Mouse (Mus musculus) embryonic facial prominence, embryonic 11.5 days (tissue): ENCODE measurements around the gene Atp5g1. TPM values are rescaled to one million over a fixed set of nuclear protein-coding genes. Genes with fewer than 3 reads are reported as not detected.

Experiments
- ATAC-seq: fragments of 200-750 bp; cut with Nextera tagmentation; replicated peaks from 2 replicates; pipeline ENCODE4 v1.8.0; 2017; ENCODE audit warnings: low read depth; ENCODE audit not compliant: insufficient number of reproducible peaks, low FRiP score, low TSS enrichment
- DNase-seq: peaks from one replicate; pipeline ENCODE4 v3.0.0-alpha.2; 2015; ENCODE audit warnings: low spot score
- H3K27ac ChIP-seq: fragments of 300-500 bp; sonication (generic); replicated peaks from 2 replicates; pipeline ENCODE4 v1.5.1; 2014; ENCODE audit warnings: mild to moderate bottlenecking, low read depth, low read length, control low read depth
- H3K27me3 ChIP-seq: fragments of 300-500 bp; sonication (generic); 2 replicates; pipeline ENCODE4 v1.6.1; 2014; ENCODE audit warnings: mild to moderate bottlenecking, low read length, moderate library complexity, mixed read lengths; ENCODE audit not compliant: control insufficient read depth, insufficient read depth
- H3K36me3 ChIP-seq: fragments of 300-500 bp; sonication (generic); replicated peaks from 2 replicates; pipeline ENCODE4 v1.6.1; 2014; ENCODE audit warnings: low read depth, mild to moderate bottlenecking, low read length, moderate library complexity, mixed read lengths; ENCODE audit not compliant: control insufficient read depth, insufficient read depth
- H3K4me1 ChIP-seq: fragments of 300-500 bp; sonication (generic); 2 replicates; pipeline ENCODE4 v1.6.1; 2014; ENCODE audit warnings: low read length, mixed read lengths; ENCODE audit not compliant: control insufficient read depth, insufficient read depth
- H3K4me2 ChIP-seq: fragments of 300-500 bp; sonication (generic); 2 replicates; pipeline ENCODE4 v1.6.1; 2014; ENCODE audit warnings: low read depth, mild to moderate bottlenecking, control low read depth, low read length, moderate library complexity
- H3K4me3 ChIP-seq: fragments of 300-500 bp; sonication (generic); 2 replicates; pipeline ENCODE4 v1.5.1; 2014; ENCODE audit warnings: low read depth, low read length, control low read depth
- H3K9ac ChIP-seq: fragments of 300-500 bp; sonication (generic); replicated peaks from 2 replicates; pipeline ENCODE4 v1.6.1; 2014; ENCODE audit warnings: mild to moderate bottlenecking, control low read depth, low read length
- H3K9me3 ChIP-seq: fragments of 300-500 bp; sonication (generic); replicated peaks from 2 replicates; pipeline ENCODE4 v1.6.1; 2016; ENCODE audit warnings: mild to moderate bottlenecking, low read length, inconsistent platforms, mixed read lengths; ENCODE audit not compliant: control insufficient read depth
- WGBS: fragments of 180-500 bp; shearing (Covaris S2); extraction: QIAGEN DNeasy Blood & Tissue Kit; methylation state at CpG from one replicate; pipeline ENCODE4 v1.1.7; 2014; 5-methylcytosine and 5-hydroxymethylcytosine counted together
- polyA plus RNA-seq: library from polyadenylated mRNA; unstranded; fragments of >200 nt; fragmentation: Nextera tagmentation; extraction: Ambion mirVana; gene quantifications from 2 replicates; pipeline ENCODE4 v1.2.1, GENCODE M21; 2014

Atp5g1 gene
- polyA plus RNA-seq, 1 experiment from 2014 or later, result 478 TPM

DNA sequence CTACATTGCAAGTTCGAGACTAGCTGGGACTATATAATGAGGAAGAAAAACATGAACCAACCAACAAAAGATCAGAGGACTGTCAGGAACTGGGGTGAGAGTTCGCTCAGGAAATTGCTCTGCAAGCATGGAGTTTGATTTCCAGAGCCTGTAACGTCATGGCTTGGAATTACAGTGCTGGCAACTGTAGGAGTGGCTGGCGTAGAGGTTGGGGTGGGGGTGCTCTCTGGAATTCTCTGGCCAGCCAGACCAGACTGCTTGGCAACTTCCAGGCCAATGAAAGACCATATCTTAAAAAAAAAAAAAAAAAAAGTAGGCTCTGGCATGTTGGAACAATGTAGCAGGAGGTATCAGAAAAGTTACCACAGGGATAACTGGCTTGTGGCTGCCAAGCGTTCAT lies 5.3 kb upstream of the Atp5g1 start:
- H3K27me3 ChIP-seq, result no peaks in the 10 kb centered on the region
- no peaks in the 10 kb centered on the region for H3K4me1 ChIP-seq
- no peaks in the 10 kb centered on the region for H3K36me3 ChIP-seq
- no peak overlapping the region for H3K4me2 ChIP-seq
- no peak for DNase-seq
- H3K9ac ChIP-seq, result no peak overlapping the region
- 73% methylated on average over 5 of the region's 5 CpGs for WGBS
- no peaks in the 10 kb centered on the region for H3K9me3 ChIP-seq
- H3K4me3 ChIP-seq, result no peak overlapping the region
- ATAC-seq, result no peak
- no peak overlapping the region for H3K27ac ChIP-seq

DNA sequence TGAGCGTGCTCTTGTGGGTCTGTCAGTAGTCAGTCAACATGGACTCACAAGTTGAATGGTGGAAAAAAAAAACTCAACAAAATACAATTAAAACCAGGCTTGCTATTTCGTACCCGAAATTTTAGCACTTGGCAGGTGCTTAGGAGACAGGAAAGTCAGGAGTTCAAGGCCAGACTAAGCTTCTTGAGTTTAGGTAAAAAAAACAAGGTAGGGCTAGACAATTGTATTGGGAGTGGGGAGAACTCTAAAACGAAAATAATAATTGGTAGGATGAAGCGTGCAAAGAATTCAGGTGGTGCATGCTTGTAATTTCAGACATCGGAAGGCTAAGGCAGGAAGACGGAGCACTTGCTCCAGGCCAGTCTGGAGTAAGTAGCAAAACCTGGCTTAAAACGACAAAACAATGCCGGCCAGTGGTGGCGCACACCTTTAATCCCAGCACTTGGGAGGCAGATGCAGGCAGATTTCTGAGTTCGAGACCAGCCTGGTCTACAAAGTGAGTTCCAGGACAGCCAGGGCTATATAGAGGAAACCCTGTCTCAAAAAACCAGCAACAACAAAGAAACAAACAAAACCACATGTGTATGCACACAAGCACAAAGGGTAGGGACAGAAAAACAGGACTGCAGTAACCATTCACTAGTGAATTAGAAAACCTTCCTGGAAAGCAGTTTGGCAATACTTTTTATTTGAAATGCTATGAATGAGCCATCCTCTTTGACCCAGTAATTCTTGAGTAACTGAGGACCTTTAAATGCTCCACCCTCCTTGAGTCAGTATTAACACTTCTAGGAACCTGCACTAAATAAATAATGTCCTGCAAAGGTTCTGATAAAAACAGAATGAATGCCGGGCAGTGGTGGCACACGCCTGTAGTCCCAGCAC lies 993 bp upstream of the Atp5g1 start:
- Histone ChIP-seq H3K36me3 (no peaks in the 10 kb centered on the region), H3K9ac (0 out of 2 replicates have a peak overlapping the region, but pooled peaks have one; percentile 15), H3K4me1 (peaks cover 7% of the 10 kb centered on the region; the same call in 1 of the 2 replicates), H3K27ac (no peak overlapping the region), H3K9me3 (no peaks in the 10 kb centered on the region), H3K4me3 (peak overlapping the region; percentile 27), H3K27me3 (no peaks in the 10 kb centered on the region), H3K4me2 (peak overlapping the region; percentile 45)
- no peak for ATAC-seq
- DNase-seq, result no peak
- 66% methylated on average over 13 of the region's 13 CpGs for WGBS

DNA sequence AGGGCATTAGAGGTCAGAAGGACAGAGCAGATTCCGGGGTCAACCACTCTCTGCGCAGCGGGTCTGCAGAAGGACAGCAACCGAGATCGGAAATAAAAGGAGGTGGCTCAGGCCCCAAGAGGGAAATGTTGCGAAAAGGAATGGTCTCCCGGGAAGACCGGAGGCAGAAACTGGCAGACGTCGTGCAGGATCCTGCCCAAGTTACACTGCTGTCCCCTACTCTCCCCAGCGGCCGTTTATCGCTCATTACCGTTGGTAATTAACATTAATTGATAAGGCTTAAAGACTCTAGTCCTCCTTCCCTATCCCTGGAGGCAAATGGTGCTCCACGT lies 327 bp downstream of the Atp5g1 start:
- Histone ChIP-seq H3K27me3 (no peaks in the 10 kb centered on the region), H3K9me3 (no peaks in the 10 kb centered on the region), H3K27ac (0 out of 2 replicates have a peak overlapping the region, but pooled peaks have one; percentile 7), H3K36me3 (no peaks in the 10 kb centered on the region; the same call in 1 of the 2 replicates), H3K4me3 (peak overlapping the region; percentile 63), H3K9ac (peak overlapping the region; percentile 65), H3K4me1 (peaks cover 7% of the 10 kb centered on the region; the same call in 1 of the 2 replicates), H3K4me2 (peak overlapping the region; percentile 70)
- 0% methylated on average over 15 of the region's 15 CpGs for WGBS
- no peak for ATAC-seq
- DNase-seq, result no peak

DNA sequence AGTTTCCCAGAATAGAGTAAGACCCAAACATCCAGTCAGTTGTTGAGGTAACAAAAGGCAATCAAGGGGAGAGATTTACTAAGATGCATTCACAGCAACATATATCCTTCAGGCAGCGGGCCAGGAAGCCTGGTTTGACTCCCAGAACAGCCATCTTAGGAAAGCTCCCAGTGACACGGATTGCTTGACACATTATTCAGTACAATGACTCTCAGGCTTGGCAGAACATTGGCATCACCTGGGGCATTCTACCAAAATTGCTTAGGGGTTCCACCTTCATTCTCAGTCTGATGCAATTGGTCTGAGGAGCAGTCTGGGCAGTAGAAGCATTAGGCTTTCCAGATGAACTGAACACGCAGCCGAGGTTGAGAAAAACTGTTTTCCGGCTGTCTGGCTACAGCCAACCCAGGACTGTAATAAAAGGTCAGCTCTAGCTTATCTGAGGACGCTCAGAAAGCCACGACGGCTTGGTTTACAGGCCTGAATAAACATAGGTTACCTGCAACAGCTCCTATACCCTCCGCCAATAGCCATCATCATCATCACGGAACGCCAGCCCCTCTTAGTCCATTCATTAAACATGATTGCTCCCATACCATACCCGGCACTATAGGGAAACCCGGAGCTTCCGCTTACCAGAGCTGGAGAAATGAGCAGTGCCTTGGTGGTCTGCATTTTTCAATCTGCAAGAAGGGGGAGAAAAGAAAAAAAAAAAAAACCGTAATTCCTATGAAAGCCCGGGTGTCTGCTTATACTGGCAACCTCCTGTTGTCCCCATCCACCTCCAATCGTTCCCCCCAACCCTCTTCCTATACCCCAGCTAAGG lies 906 bp downstream of the Atp5g1 start:
- Histone ChIP-seq H3K9ac (peak overlapping the region; percentile 65), H3K4me1 (peaks cover 7% of the 10 kb centered on the region; the same call in 1 of the 2 replicates), H3K4me3 (peak overlapping the region; percentile 63), H3K36me3 (no peaks in the 10 kb centered on the region; the same call in 1 of the 2 replicates), H3K27ac (no peak overlapping the region), H3K9me3 (no peaks in the 10 kb centered on the region), H3K4me2 (peak overlapping the region; percentile 70), H3K27me3 (no peaks in the 10 kb centered on the region)
- ATAC-seq (no peak), DNase-seq (no peak)
- WGBS, result 24% methylated on average over 17 of the region's 17 CpGs

DNA sequence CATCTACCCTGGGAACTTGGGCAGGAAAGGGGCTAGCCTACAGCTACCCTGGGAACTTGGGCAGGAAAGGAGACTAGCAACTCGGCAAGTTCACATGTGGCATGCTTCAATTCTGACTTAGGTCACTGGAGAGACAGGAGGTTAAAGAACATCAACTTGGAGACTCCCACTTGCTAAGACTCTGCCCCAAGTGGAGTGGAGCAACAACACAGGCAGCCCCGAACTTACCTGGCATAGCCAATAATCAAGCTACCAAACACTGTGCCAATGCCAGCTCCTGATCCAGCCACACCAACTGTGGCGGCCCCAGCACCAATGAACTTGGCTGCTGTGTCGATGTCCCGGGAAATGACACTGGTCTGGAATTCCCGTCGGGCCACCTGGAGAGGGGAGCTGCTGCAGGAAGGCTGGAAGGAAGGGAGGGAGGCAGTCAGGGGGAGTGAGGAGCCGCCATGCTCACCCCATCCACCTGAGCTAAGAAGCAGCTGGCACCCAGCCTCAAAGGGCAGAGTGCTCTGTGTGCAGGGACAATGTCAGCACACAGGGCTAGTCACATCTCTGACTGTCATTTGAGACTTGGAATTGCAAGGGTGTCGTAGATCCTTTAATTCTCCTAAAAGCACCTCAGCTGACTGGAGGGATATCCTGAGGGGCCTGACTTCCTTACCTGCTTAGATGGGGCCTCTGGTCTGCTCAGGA lies 2.0 kb downstream of the Atp5g1 start:
- H3K4me1 ChIP-seq, result peaks cover 7% of the 10 kb centered on the region; the same call in 1 of the 2 replicates
- H3K27me3 ChIP-seq, result no peaks in the 10 kb centered on the region
- DNase-seq (no peak), ATAC-seq (no peak)
- H3K9ac ChIP-seq, result no peak overlapping the region
- no peaks in the 10 kb centered on the region for H3K9me3 ChIP-seq
- no peak overlapping the region for H3K4me3 ChIP-seq
- WGBS, result 71% methylated on average over 8 of the region's 9 CpGs
- H3K4me2 ChIP-seq, result no peak overlapping the region
- no peak overlapping the region for H3K27ac ChIP-seq
- H3K36me3 ChIP-seq, result no peaks in the 10 kb centered on the region; the same call in 1 of the 2 replicates

DNA sequence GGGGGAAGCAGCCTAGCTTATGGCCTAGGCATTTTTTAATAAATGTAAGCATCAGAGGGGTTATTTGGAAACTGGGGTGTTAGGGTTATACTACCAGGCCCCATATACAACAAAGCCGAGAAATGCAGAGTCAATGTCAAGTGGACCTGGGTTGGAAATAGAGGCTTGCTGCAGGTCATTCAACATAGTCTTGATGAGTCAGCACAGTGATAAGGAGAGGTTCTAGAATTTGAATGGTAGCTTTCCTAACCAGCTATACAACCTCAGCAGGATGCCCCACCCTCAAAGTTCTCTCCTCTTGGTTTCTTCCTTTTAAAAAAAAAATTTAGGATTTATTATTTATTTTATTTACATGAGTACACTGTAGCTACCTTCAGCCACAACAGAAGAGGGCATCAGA lies 4.5 kb downstream of the Atp5g1 start:
- no peaks in the 10 kb centered on the region for H3K27me3 ChIP-seq
- H3K36me3 ChIP-seq, result no peaks in the 10 kb centered on the region; the same call in 1 of the 2 replicates
- ATAC-seq (no peak), DNase-seq (no peak)
- H3K4me2 ChIP-seq, result no peak overlapping the region
- no peak overlapping the region for H3K9ac ChIP-seq
- WGBS, result 97% methylated on average over 1 of the region's 1 CpGs
- H3K9me3 ChIP-seq, result no peaks in the 10 kb centered on the region
- H3K4me3 ChIP-seq, result no peak overlapping the region
- no peak overlapping the region for H3K27ac ChIP-seq
- peaks cover 7% of the 10 kb centered on the region; the same call in 1 of the 2 replicates for H3K4me1 ChIP-seq

DNA sequence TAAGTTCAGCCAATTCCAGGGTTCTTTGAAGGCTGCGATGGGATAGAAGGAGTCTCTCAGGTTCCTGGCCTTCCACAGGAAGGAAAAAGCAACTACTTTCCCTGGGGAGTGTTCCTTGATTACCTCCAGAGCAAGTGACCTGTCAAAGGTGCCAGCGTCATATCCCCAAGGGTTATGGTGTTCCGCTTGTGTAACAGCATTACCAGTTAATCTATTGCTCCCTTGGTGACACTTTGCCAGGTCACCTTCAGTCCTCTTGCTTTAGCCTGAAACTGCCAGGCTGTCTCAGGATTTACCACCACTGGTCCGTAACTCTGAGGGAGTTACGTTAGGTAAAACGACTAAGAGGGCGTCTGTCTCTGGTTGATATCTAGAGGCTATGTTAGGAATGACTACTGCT lies 5.1 kb downstream of the Atp5g1 start:
- 91% methylated on average over 7 of the region's 7 CpGs for WGBS
- DNase-seq (no peak), ATAC-seq (no peak)
- peaks cover 7% of the 10 kb centered on the region; the same call in 1 of the 2 replicates for H3K4me1 ChIP-seq
- H3K9ac ChIP-seq, result no peak overlapping the region
- H3K4me3 ChIP-seq, result no peak overlapping the region
- H3K27ac ChIP-seq, result no peak overlapping the region
- H3K27me3 ChIP-seq, result no peaks in the 10 kb centered on the region
- no peaks in the 10 kb centered on the region for H3K9me3 ChIP-seq
- no peaks in the 10 kb centered on the region; the same call in 1 of the 2 replicates for H3K36me3 ChIP-seq
- no peak overlapping the region for H3K4me2 ChIP-seq
